Mouse (Mus musculus): Measurements from ENCODE around the gene Slc16a4. TPM values are rescaled to one million over a fixed set of nuclear protein-coding genes. Genes with fewer than 3 reads are reported as not detected.
"Not testable (repeated sequence)": the region's sequence is repeated elsewhere in the genome, so short reads cannot be mapped to it uniquely, and the experiment has no call there.

Gene Slc16a4
- polyA plus RNA-seq, 1 experiment, result 2.8 TPM

DNA sequence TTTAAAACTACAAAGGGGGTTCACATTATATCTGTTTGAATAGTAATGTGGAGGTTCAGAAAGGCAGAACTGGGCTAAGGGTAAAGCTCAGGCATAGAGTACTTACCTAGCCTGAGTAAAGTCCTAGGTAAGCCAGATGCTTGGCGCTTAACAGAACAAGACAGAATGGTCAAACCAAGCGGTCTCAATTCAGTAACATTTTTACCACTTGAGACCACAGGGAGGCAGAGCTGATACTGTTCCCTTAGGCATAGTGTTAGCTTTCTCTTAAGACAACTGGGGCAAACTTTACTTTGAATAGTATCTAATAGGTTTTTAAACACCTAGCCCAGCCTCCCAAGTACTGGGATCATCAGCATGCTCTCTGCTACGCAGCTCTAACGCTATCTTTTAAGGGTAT is 15.0 kb upstream of the Slc16a4 start:
- TF ChIP-seq CTCF (IDR thresholded peaks at IDR 0.05; ENCODE audit: borderline replicate concordance, insufficient read depth, low read depth, low read length) (no peak), POLR2A (IDR thresholded peaks at IDR 0.05; ENCODE audit: borderline replicate concordance, insufficient read depth, low read length) (no peak)
- H3K27me3 ChIP-seq (ENCODE audit: control insufficient read depth, insufficient read depth, low read length), result no peaks in the 10 kb centered on the region
- H3K4me3 ChIP-seq (replicated peaks; ENCODE audit: insufficient read depth, low read depth, low read length), result no peak overlapping the region
- no peaks in the 10 kb centered on the region; the same call in 1 of the 2 replicates for H3K4me1 ChIP-seq (ENCODE audit: control insufficient read depth, insufficient read depth, low read length)
- no peak for DNase-seq
- 66% methylated on average over 4 of the region's 4 CpGs for WGBS
- no peak overlapping the region for H3K27ac ChIP-seq (ENCODE audit: insufficient read depth, low read length)

DNA sequence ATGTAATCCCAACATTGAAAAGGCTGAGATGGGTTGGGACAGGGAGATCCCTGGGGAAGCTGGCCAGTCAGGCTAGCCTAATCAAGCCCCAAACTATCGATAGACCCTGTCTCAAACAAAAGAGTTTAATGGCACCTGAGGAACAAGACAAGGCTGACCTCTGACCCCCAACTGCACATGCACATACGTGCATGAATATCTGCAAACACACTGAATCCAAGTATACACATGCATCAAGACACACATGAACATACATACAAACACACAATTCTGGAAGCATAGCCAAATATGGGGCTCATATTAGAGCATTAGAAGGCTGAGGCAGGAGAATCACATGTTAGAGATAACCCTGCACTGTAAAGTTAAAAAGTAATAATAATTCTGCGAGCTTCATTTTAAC is 14.4 kb upstream of the Slc16a4 start:
- TF ChIP-seq CTCF (IDR thresholded peaks at IDR 0.05; ENCODE audit: borderline replicate concordance, insufficient read depth, low read depth, low read length) (no peak), POLR2A (IDR thresholded peaks at IDR 0.05; ENCODE audit: borderline replicate concordance, insufficient read depth, low read length) (no peak)

DNA sequence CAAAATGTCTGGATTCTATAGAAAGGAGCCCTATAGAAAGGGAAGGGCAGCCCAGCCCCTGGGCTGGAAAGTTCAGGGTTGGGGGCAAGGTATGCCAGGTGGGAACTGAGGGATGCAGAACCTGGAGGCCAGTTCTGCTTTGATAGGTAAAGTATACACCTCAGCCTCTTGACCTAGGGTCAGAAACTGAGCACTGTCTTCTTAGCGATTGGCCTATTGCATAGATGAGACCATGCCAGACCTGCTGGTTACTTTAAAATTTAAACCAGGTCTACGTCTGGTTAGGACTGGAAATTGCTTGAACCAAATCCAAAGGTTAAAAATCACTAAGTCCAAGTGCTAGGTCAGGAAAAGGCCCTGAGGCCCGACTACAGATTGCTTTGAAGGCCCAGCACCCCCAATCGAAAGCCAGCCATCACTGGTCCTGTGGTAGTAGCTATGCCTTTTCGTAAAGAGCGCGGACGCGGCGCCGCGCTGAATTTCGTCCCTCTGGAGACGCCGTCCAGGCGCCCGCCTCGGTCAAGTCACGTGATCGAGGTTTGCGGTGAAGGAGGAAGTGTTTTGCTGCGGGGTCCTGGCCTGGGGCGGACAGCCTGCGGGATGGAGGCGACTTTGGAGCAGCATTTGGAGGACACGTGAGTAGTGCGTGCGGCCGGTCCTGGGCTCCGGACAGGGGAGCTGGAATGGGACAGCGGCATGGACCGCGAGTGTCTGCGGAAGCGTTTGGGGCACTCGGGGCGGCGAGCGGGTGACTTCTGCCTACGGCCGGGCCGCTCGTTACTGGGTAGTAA is 12.4 kb upstream of the Slc16a4 start, which contains the start of gene Lamtor5:
TSS of gene Lamtor5 (plus strand) at position 380 of the 791 bp plus-strand sequence.
- no peak within 1 kb of the TSS for H3K27ac ChIP-seq (ENCODE audit: insufficient read depth, low read length)
- H3K4me3 ChIP-seq (replicated peaks; ENCODE audit: insufficient read depth, low read depth, low read length), result peak within 1 kb of the TSS; percentile 64
- TF ChIP-seq POLR2A (IDR thresholded peaks at IDR 0.05; ENCODE audit: borderline replicate concordance, insufficient read depth, low read length) (peak; percentile 77; the same call in 1 of the 2 replicates), CTCF (IDR thresholded peaks at IDR 0.05; ENCODE audit: borderline replicate concordance, insufficient read depth, low read depth, low read length) (no peak)
- H3K4me1 ChIP-seq (ENCODE audit: control insufficient read depth, insufficient read depth, low read length), result no peaks in the 10 kb centered on the region; the same call in 1 of the 2 replicates
- no peaks in the 10 kb centered on the region for H3K27me3 ChIP-seq (ENCODE audit: control insufficient read depth, insufficient read depth, low read length)
- DNase-seq, result peak; percentile 92 to 95
- WGBS, result 2% methylated on average over 43 of the region's 43 CpGs

More for the DNA sequence above, 14.4 kb upstream of the Slc16a4 start:
- Histone ChIP-seq H3K27ac (ENCODE audit: insufficient read depth, low read length) (no peak overlapping the region), H3K4me1 (ENCODE audit: control insufficient read depth, insufficient read depth, low read length) (no peaks in the 10 kb centered on the region; the same call in 1 of the 2 replicates), H3K4me3 (replicated peaks; ENCODE audit: insufficient read depth, low read depth, low read length) (no peak overlapping the region), H3K27me3 (ENCODE audit: control insufficient read depth, insufficient read depth, low read length) (no peaks in the 10 kb centered on the region)
- no peak for DNase-seq
- WGBS, result 87% methylated on average over 3 of the region's 3 CpGs

DNA sequence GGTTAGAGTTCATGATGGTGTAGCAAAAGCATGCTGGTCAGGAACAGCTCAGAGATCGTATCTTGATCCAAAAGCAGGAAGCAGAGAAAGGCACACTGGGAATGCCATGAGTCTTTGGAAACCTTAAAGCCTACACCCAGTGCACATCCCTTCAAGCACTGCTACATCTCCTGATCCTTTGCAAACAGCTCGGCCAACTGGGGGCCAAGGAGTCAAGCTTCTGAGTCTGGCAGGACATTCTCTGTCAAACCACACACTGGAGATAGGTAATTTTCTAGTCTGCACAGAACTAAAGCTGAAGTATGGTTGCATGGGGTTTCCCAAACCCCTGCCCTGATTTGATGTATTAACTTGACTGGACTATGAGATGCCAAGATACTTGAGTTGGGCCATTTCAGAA is 4.9 kb upstream of the Slc16a4 start:
- no peak overlapping the region for H3K27ac ChIP-seq (ENCODE audit: insufficient read depth, low read length)
- H3K4me1 ChIP-seq (ENCODE audit: control insufficient read depth, insufficient read depth, low read length), result no peaks in the 10 kb centered on the region
- H3K4me3 ChIP-seq (replicated peaks; ENCODE audit: insufficient read depth, low read depth, low read length), result no peak overlapping the region
- TF ChIP-seq POLR2A (IDR thresholded peaks at IDR 0.05; ENCODE audit: borderline replicate concordance, insufficient read depth, low read length) (no peak), CTCF (IDR thresholded peaks at IDR 0.05; ENCODE audit: borderline replicate concordance, insufficient read depth, low read depth, low read length) (no peak)
- DNase-seq, result no peak
- no peaks in the 10 kb centered on the region for H3K27me3 ChIP-seq (ENCODE audit: control insufficient read depth, insufficient read depth, low read length)
- WGBS, result 83% methylated on average over 2 of the region's 2 CpGs

DNA sequence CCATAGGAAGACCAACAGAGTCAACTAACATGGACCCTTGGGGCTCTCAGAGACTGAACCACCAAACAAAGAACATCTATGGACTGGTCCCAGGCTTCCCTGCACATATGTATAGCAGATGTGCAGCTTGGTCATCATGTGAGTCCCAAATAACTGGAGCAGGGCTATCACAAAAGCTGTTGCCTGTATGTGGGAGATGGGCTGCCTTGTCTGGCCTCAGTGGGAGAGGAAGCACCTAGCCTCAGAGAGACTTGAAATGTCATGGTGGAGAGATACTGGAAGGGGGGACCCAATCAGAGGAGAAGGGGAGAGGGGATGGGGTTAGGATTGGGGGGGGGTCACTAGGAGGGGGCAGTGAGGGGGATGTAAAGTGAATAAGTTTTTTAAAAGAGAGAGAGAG is 3.7 kb upstream of the Slc16a4 start:
- Histone ChIP-seq H3K27ac (ENCODE audit: insufficient read depth, low read length) (no peak overlapping the region), H3K4me3 (replicated peaks; ENCODE audit: insufficient read depth, low read depth, low read length) (no peak overlapping the region), H3K27me3 (ENCODE audit: control insufficient read depth, insufficient read depth, low read length) (no peaks in the 10 kb centered on the region), H3K4me1 (ENCODE audit: control insufficient read depth, insufficient read depth, low read length) (no peaks in the 10 kb centered on the region)
- no peak for DNase-seq
- TF ChIP-seq POLR2A (IDR thresholded peaks at IDR 0.05; ENCODE audit: borderline replicate concordance, insufficient read depth, low read length) (no peak), CTCF (IDR thresholded peaks at IDR 0.05; ENCODE audit: borderline replicate concordance, insufficient read depth, low read depth, low read length) (no peak)

DNA sequence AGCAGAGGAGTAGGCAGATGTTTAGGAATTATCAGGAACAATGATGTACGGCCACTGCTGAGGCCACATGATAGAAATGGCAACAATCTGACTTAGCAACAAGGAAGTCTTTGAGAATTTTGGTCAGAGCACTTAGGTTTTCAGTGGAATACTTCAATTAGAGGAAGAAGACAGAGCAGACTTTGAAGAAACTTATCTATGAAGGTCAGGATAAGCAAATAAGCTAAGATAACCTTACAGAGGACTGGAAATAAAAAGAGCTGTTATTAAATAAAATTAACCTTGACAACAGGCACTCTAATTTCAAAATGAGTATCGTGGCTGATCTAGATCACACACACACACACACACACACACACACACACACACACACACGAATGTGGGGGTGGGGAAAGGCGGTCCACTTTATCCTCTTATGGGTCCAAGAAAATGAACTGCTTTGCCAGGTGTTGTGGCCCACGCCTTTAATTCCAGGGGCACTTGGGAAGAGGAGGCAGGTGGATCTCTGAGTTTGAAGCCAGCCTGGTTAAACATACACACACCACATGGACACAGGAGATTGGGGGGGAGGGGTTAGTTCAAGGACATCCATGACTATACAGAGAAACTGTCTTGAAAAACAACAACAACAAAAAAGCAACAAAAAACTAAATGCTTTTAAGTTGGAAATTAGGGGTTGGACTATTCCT is 4.8 kb downstream of the Slc16a4 start:
- no peak overlapping the region for H3K27ac ChIP-seq (ENCODE audit: insufficient read depth, low read length)
- 87% methylated on average over 5 of the region's 5 CpGs for WGBS
- H3K4me3 ChIP-seq (replicated peaks; ENCODE audit: insufficient read depth, low read depth, low read length), result no peak overlapping the region
- no peaks in the 10 kb centered on the region for H3K27me3 ChIP-seq (ENCODE audit: control insufficient read depth, insufficient read depth, low read length)
- no peak for TF ChIP-seq CTCF (IDR thresholded peaks at IDR 0.05; ENCODE audit: borderline replicate concordance, insufficient read depth, low read depth, low read length)
- no peak for TF ChIP-seq POLR2A (IDR thresholded peaks at IDR 0.05; ENCODE audit: borderline replicate concordance, insufficient read depth, low read length)
- DNase-seq, result no peak
- no peaks in the 10 kb centered on the region for H3K4me1 ChIP-seq (ENCODE audit: control insufficient read depth, insufficient read depth, low read length)

DNA sequence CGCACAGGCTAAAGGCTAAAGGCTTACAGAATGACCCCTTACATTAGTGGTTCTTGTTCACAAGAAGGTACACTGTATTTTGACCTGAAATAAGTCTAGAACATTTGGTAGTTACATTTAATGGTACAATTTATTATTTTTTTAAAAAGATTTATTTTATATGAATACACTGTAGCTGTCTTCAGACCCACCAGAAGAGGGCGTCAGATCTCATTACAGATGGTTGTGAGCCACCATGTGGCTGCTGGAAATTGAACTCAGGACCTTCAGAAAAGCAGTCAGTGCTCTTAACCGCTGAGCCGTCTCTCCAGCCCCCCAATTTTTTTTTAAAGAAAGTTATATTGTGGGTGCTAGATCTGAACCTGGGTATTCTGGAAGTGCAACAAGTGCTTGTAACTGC is 5.9 kb downstream of the Slc16a4 start:
- DNase-seq; H3K27ac ChIP-seq (ENCODE audit: insufficient read depth, low read length); H3K27me3 ChIP-seq (ENCODE audit: control insufficient read depth, insufficient read depth, low read length); H3K4me1 ChIP-seq (ENCODE audit: control insufficient read depth, insufficient read depth, low read length); H3K4me3 ChIP-seq (replicated peaks; ENCODE audit: insufficient read depth, low read depth, low read length): not testable (repeated sequence)
- WGBS, result 76% methylated on average over 4 of the region's 4 CpGs

DNA sequence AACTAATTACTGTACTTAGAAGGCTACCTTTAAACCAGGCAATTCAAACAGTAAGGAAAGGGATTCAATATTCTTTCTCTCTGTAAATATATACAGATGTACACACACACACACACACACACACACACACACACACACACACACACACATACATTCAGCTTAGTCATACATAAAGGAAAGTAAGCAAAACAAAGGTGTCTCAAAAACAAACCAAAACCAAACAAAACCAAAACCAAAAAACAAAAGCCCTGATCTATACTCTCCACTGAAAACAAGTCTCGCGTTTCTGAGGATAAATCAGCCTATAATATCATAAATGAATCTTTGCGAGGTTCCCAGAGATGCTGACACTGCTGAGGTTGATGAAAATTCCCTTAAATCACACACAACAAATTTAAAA is 26.3 kb downstream of the Slc16a4 start:
- TF ChIP-seq CTCF (IDR thresholded peaks at IDR 0.05; ENCODE audit: borderline replicate concordance, insufficient read depth, low read depth, low read length) (no peak), POLR2A (IDR thresholded peaks at IDR 0.05; ENCODE audit: borderline replicate concordance, insufficient read depth, low read length) (no peak)
- DNase-seq, result no peak
- no peak overlapping the region for H3K4me3 ChIP-seq (replicated peaks; ENCODE audit: insufficient read depth, low read depth, low read length)

More for the DNA sequence above, 26.3 kb downstream of the Slc16a4 start:
- Histone ChIP-seq H3K27ac (ENCODE audit: insufficient read depth, low read length) (no peak overlapping the region), H3K4me1 (ENCODE audit: control insufficient read depth, insufficient read depth, low read length) (no peaks in the 10 kb centered on the region), H3K27me3 (ENCODE audit: control insufficient read depth, insufficient read depth, low read length) (no peaks in the 10 kb centered on the region)
- WGBS, result 81% methylated on average over 3 of the region's 3 CpGs

All from cerebellum, adult 2 months (tissue).